Mouse (Mus musculus) heart, embryonic 15.5 days (tissue): ENCODE measurements at regions not wholly inside any gene's neighbourhood (a gene's known extent, or its start where the extent isn't known, plus 50 kb on each side); places are given as distances from the start of the nearest gene placed in this dataset.

Source experiments
- ATAC-seq: fragments of 200-750 bp; cut with Nextera tagmentation; replicated peaks from 2 replicates; pipeline ENCODE4 v1.8.0; 2017; ENCODE audit warnings: low read depth, moderate TSS enrichment; ENCODE audit not compliant: insufficient number of reproducible peaks, insufficient read depth, low FRiP score
- H3K27ac ChIP-seq: fragments of 300-500 bp; sonication (generic); 2 replicates; pipeline ENCODE4 v1.5.1; 2015; ENCODE audit warnings: mild to moderate bottlenecking, inconsistent platforms
- H3K27me3 ChIP-seq: fragments of 300-500 bp; sonication (generic); 2 replicates; pipeline ENCODE4 v1.6.1; 2015; ENCODE audit warnings: inconsistent platforms
- H3K36me3 ChIP-seq: fragments of 300-500 bp; sonication (generic); 2 replicates; pipeline ENCODE4 v1.6.1; 2015; ENCODE audit warnings: mild to moderate bottlenecking, inconsistent platforms
- H3K4me1 ChIP-seq: fragments of 300-500 bp; sonication (generic); replicated peaks from 2 replicates; pipeline ENCODE4 v1.6.1; 2015; ENCODE audit warnings: inconsistent platforms
- H3K4me2 ChIP-seq: fragments of 300-500 bp; sonication (generic); 2 replicates; pipeline ENCODE4 v1.6.1; 2015; ENCODE audit warnings: inconsistent platforms, mild to moderate bottlenecking, moderate library complexity
- H3K4me3 ChIP-seq: fragments of 300-500 bp; sonication (generic); 2 replicates; pipeline ENCODE4 v1.5.1; 2015; ENCODE audit warnings: mild to moderate bottlenecking, inconsistent platforms
- H3K9ac ChIP-seq: fragments of 300-500 bp; sonication (generic); 2 replicates; pipeline ENCODE4 v1.6.1; 2015; ENCODE audit warnings: mild to moderate bottlenecking, inconsistent platforms
- H3K9me3 ChIP-seq: fragments of 300-500 bp; sonication (generic); replicated peaks from 2 replicates; pipeline ENCODE4 v1.6.1; 2016; ENCODE audit warnings: inconsistent platforms
- WGBS: fragments of 180-500 bp; shearing (Covaris S2); methylation state at CpG from one replicate; pipeline ENCODE4 v1.1.7; 2015; ENCODE audit warnings: mixed read lengths; 5-methylcytosine and 5-hydroxymethylcytosine counted together

DNA sequence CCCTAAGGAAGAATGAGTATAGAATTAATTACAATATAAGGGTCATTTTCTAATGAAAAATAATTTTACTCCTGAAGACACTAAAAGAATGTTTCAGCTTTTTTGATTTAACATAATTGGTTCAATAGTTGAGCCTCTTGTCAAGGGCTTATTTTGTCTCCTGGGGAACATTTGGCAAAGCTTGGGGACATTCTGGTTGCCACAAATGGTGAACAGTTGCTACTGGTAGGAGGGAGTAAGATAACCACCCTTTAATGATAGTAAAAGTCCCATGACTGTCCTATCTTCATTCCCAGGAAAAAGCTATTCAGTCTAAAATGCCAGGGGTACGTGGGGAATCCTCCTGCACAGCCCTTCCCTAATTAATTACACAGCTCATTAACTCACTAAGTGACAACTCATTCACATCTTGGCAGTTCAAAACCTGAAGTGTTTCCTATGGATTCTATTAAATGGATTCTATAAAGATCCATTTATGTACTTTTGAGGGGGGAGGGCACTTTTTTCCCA lies 217.3 kb upstream of the Sox9 start:
- H3K9ac ChIP-seq: no peak overlapping the region
- 30% methylated on average over 1 of the region's 1 CpGs for WGBS
- no peak for ATAC-seq

DNA sequence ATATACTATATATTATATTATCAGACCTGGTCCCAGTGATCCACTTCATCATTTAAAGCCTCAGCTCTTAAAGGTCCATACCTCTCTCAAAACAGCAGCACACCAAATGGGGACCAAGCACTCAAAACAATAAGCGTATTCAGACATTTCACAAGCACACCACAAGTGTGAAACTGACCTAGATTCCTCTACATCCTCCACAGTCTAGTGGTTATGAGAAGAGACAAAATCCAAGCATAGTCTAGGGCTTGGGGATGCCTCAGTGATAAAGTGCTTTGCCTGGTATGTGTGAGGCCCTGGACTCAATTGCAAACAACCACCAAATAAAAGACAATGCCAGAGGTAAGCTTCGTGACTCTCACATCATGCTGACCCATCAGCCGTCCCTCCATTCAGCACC lies 216.0 kb upstream of the Sox9 start:
- no peaks in the 10 kb centered on the region for H3K4me1 ChIP-seq
- WGBS: 82% methylated on average over 3 of the region's 3 CpGs

More for the DNA sequence above, 217.3 kb upstream of the Sox9 start:
- Histone ChIP-seq H3K4me2 (no peak overlapping the region), H3K4me3 (no peak overlapping the region), H3K9me3 (no peaks in the 10 kb centered on the region), H3K36me3 (no peaks in the 10 kb centered on the region), H3K27me3 (no peaks in the 10 kb centered on the region), H3K4me1 (no peaks in the 10 kb centered on the region), H3K27ac (no peak overlapping the region)

DNA sequence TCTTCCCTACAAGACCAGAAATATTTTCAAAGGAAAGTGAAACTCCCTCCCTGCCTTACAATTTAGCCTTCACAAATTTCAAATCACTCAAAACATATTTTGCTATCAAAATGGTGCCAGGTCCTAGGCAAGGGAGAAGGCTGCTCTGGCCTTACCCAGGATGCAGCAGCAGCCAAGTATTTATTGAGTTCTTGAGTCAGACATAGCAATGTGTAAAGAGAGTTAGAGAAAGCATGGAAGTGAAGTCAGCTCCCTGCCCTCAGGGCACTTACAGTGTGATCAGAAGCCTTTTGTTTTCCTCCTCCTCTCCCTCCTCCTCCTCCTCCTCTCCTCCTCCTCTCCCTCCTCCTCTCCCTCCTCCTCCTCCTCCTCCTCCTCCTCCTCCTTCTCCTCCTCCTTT lies 194.6 kb upstream of the Sox9 start:
- Histone ChIP-seq H3K27ac (no peak overlapping the region), H3K27me3 (no peaks in the 10 kb centered on the region), H3K4me1 (no peaks in the 10 kb centered on the region), H3K36me3 (no peaks in the 10 kb centered on the region), H3K9me3 (no peaks in the 10 kb centered on the region), H3K9ac (no peak overlapping the region), H3K4me2 (no peak overlapping the region), H3K4me3 (no peak overlapping the region)
- ATAC-seq: no peak

More for the DNA sequence above, 216.0 kb upstream of the Sox9 start:
- Histone ChIP-seq H3K4me3 (no peak overlapping the region), H3K36me3 (no peaks in the 10 kb centered on the region), H3K4me2 (no peak overlapping the region), H3K9ac (no peak overlapping the region), H3K9me3 (no peaks in the 10 kb centered on the region), H3K27ac (no peak overlapping the region), H3K27me3 (no peaks in the 10 kb centered on the region)
- ATAC-seq: no peak

DNA sequence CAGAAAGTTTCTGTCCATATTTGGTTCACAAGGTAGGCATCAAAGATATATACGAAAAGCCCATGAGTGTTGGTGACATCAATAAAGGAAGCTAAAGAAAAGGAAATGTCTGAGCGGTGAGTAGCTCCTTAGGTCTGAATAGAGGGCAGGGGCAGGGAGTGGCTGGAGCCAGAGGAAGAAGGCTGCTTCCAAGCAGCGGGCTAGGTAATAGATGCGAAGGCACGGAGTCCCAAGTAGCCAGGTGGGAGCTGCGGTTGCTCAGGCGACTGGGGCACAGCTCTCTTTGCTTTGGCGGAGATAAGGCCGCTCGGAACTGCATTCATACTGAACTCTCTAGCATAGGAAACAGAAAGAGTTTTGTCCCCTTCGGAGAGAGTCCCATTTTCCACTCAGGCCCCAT lies 193.9 kb upstream of the Sox9 start:
- no peak overlapping the region for H3K4me3 ChIP-seq
- WGBS: 60% methylated on average over 11 of the region's 11 CpGs
- H3K27me3 ChIP-seq: no peaks in the 10 kb centered on the region
- H3K27ac ChIP-seq: no peak overlapping the region
- H3K36me3 ChIP-seq: no peaks in the 10 kb centered on the region
- no peaks in the 10 kb centered on the region for H3K9me3 ChIP-seq
- no peaks in the 10 kb centered on the region for H3K4me1 ChIP-seq
- H3K9ac ChIP-seq: no peak overlapping the region
- no peak for ATAC-seq
- no peak overlapping the region for H3K4me2 ChIP-seq

DNA sequence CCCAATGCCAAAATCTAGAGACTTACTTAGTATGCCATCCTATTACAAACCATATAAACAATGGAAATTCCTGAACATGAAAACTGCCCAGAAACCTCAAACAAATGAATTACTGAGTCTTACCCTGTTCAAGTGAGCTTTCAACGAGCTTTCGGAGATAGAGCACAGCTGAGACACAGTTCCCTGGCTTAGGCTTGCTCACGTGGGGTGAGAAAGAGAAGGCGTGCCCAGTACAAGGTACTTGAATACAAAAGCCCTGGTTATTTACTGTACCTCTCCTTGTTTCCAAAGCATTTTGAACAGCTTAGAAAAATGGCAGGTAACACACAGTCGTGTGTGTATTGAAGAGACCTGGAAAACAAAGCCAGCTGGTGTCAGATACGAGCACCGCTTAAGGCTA lies 191.8 kb upstream of the Sox9 start:
- ATAC-seq: no peak
- 80% methylated on average over 7 of the region's 7 CpGs for WGBS

DNA sequence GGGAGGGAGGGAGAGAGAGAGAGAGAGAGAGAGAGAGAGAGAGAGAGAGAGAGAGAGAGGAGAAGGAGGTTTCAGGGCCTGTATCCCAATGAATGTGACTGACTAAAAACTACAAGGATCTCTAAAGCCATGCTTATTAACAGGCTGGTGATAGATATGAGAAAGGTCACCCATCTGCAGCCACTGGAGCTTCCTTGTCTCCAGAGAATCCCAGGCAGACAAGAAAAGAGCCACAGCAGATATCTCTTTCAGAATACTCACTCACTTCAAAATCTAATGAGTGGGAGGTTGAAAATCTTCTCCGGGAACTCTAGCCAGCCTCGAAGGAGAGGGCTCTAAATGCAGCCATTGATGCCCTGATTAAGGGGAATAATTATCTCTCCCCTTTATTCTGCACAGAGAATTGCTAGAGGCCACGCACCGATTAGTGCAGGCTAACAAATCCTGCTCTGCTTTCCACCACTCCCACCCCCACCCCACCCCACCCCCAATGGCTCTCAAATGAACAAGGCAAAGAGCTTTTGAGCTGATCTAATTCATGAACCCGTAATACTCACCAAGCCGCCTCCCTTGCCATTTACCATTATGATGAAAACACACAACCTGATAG lies 189.5 kb upstream of the Sox9 start:
- Histone ChIP-seq H3K36me3 (no peaks in the 10 kb centered on the region), H3K4me1 (no peaks in the 10 kb centered on the region), H3K9ac (no peak overlapping the region), H3K4me2 (no peak overlapping the region), H3K27me3 (no peaks in the 10 kb centered on the region), H3K9me3 (no peaks in the 10 kb centered on the region), H3K4me3 (no peak overlapping the region), H3K27ac (no peak overlapping the region)
- 56% methylated on average over 6 of the region's 6 CpGs for WGBS
- ATAC-seq: no peak

More for the DNA sequence above, 191.8 kb upstream of the Sox9 start:
- Histone ChIP-seq H3K36me3 (no peaks in the 10 kb centered on the region), H3K4me2 (no peak overlapping the region), H3K27me3 (no peaks in the 10 kb centered on the region), H3K4me1 (no peaks in the 10 kb centered on the region), H3K9ac (no peak overlapping the region), H3K4me3 (no peak overlapping the region), H3K9me3 (no peaks in the 10 kb centered on the region), H3K27ac (no peak overlapping the region)

DNA sequence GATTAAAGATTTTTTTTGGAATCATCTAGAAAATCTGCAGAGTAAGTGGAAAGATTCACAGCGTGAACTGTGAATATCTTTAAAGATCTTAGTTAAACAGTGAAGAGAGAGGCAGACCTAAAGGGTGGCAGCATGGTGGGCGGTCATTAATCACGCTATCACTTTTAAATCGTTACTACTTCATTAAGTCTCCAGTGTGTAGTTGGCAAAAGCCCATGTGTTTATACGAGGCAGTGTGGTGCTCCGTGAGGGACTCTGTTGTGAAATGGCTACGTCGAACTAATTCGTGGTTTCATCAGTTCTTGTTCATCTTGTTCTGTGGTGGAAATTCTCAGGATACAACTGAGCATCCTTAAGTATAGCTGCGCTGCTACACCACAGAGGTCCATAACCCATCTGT lies 188.2 kb upstream of the Sox9 start:
- no peak overlapping the region for H3K9ac ChIP-seq
- H3K36me3 ChIP-seq: no peaks in the 10 kb centered on the region
- no peak overlapping the region for H3K4me2 ChIP-seq
- no peak for ATAC-seq
- H3K4me3 ChIP-seq: no peak overlapping the region
- no peaks in the 10 kb centered on the region for H3K9me3 ChIP-seq
- whole genome bisulfite sequencing: 71% methylated on average over 10 of the region's 10 CpGs
- H3K27ac ChIP-seq: no peak overlapping the region
- no peaks in the 10 kb centered on the region for H3K27me3 ChIP-seq
- H3K4me1 ChIP-seq: no peaks in the 10 kb centered on the region

DNA sequence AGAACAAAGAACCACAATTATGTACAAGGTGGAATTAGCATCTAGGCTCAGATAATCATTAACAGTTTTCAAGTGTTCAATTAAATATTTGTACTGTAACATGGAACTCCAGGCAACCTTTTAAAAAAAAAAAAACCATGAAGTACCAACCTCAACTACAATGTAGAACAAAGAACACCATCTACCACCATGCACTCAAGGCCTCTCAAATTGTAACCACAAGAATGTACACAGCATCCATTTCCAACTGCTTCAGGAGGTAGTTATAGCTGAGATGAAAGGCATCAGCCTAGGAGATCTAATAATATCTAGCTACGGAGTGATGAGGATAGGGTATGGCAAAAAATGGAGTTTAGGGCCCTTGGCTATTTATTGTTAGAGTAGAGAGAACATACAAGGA lies 174.7 kb upstream of the Sox9 start:
- 72% methylated on average over 1 of the region's 1 CpGs for WGBS
- Histone ChIP-seq H3K9ac (no peak overlapping the region), H3K27me3 (no peaks in the 10 kb centered on the region), H3K27ac (no peak overlapping the region), H3K4me1 (no peaks in the 10 kb centered on the region), H3K4me3 (no peak overlapping the region), H3K9me3 (no peaks in the 10 kb centered on the region), H3K4me2 (no peak overlapping the region), H3K36me3 (no peaks in the 10 kb centered on the region)
- ATAC-seq: no peak

DNA sequence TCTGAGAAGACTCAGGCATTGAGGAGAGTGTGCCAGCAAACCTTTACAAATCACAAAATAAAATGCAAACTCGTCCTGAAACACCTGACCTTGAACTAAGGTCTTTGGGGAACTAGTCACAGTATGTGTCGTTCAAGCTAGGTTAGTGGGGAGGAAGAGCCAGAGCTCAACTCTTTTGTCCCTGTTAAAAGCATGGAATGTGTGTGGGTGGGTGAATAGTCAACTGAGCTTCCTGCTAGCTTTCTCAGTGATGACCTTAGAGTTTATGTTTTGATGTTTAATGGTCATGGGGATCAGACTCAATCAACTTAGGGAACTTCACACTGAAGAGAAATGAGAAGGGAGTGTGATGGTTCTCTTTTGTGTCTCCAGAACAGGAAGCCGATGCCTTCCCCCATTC lies 172.7 kb upstream of the Sox9 start:
- Histone ChIP-seq H3K27me3 (no peaks in the 10 kb centered on the region), H3K9me3 (no peaks in the 10 kb centered on the region), H3K4me1 (no peaks in the 10 kb centered on the region), H3K9ac (no peak overlapping the region), H3K27ac (no peak overlapping the region), H3K4me3 (no peak overlapping the region), H3K4me2 (no peak overlapping the region), H3K36me3 (no peaks in the 10 kb centered on the region)
- WGBS: 62% methylated on average over 3 of the region's 3 CpGs
- ATAC-seq: no peak

DNA sequence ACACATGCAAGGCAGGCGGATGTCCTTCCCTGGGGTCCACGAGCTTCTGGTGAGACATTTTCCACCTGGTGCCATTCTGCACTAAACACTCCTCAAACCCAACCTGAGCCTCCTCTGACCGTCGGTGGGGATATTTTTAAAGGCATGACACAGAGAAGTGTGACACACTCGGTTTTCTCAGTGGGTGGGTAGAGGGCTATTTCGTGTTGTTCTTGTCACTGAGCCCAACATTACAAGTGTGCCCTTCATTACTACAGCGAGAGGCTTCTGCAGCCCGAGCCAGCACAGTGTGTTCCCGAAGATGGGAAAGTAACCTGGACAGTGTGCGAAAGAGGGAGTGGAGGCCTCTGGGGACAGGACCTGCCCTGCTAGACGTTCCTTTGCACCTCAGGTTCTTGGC lies 171.0 kb upstream of the Sox9 start:
- Histone ChIP-seq H3K9ac (no peak overlapping the region), H3K4me2 (no peak overlapping the region), H3K4me3 (no peak overlapping the region), H3K27me3 (no peaks in the 10 kb centered on the region), H3K9me3 (no peaks in the 10 kb centered on the region), H3K36me3 (no peaks in the 10 kb centered on the region), H3K4me1 (no peaks in the 10 kb centered on the region), H3K27ac (no peak overlapping the region)
- no peak for ATAC-seq
- 61% methylated on average over 11 of the region's 11 CpGs for WGBS

DNA sequence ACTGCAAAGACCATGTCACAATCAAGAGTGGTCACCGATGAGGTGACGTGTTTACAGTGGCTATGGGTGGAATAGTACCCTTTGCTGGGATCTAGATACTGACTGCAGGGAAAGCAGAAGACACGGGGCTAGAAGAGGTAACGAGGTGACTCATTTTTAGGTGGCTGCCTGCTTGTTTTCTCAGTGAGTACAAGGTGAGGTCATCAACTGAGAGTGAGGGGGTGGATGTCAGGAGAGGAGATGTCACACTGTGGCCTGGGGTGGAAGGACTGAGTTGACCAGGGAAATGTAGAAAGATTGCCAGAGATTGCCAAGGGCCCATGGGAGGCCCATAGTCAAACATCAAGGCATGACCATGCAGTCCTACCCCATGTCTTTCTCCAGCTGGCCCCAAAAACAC lies 166.4 kb upstream of the Sox9 start:
- Histone ChIP-seq H3K27me3 (no peaks in the 10 kb centered on the region), H3K4me1 (no peaks in the 10 kb centered on the region), H3K4me2 (no peak overlapping the region), H3K9me3 (no peaks in the 10 kb centered on the region), H3K4me3 (no peak overlapping the region), H3K27ac (no peak overlapping the region), H3K36me3 (no peaks in the 10 kb centered on the region), H3K9ac (no peak overlapping the region)
- 81% methylated on average over 4 of the region's 4 CpGs for WGBS
- ATAC-seq: no peak

DNA sequence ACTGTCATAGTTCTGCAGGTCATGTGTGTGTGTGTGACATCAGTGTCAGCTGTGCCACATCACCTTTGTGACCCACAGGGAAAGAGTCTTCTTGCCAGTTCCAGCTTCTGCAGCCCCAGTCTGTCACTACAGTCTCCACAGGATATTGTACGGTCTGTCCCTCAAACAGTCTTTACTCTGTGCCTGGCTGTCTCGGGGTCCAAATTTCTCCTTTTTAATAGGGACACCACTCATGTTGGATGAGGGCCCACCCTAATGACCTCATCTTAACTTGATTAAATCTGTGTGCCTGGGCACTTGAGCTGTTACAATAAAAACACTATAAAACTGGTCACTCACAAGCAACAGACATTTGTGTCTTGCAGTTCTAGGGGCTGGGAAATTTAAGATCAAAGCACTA lies 165.1 kb upstream of the Sox9 start:
- Histone ChIP-seq H3K27ac (no peak overlapping the region), H3K4me2 (no peak overlapping the region), H3K9ac (no peak overlapping the region), H3K9me3 (no peaks in the 10 kb centered on the region), H3K36me3 (no peaks in the 10 kb centered on the region), H3K4me1 (peaks cover 5% of the 10 kb centered on the region), H3K4me3 (no peak overlapping the region), H3K27me3 (no peaks in the 10 kb centered on the region)
- no peak for ATAC-seq
- 73% methylated on average over 2 of the region's 2 CpGs for WGBS
